Mouse (Mus musculus) megakaryocyte-erythroid progenitor cell, adult 5-6 weeks (primary cell): Measurements from ENCODE around the gene Gm14406. TPM values are rescaled to one million over a fixed set of nuclear protein-coding genes. Genes with fewer than 3 reads are reported as not detected.
"Not testable (repeated sequence)": the region's sequence is repeated elsewhere in the genome, so short reads cannot be mapped to it uniquely, and the experiment has no call there.

Experiments used
- ATAC-seq: replicated peaks from 2 replicates; pipeline ENCODE4 v1.8.0; 2016; ENCODE audit warnings: mild to moderate bottlenecking, inconsistent platforms; ENCODE audit not compliant: severe bottlenecking, poor library complexity, low FRiP score, low TSS enrichment
- total RNA-seq, 2 experiments: library from RNA; stranded (forward) in 1 of 2; stranded (reverse) in 1 of 2; fragments of 200-1000, 215-1000 nt in 1 of 2; fragments of >200 nt in 1 of 2; fragmentation: Nextera tagmentation in 1 of 2; gene quantifications; 2 replicates each; pipeline ENCODE4 v1.2.3; 2014 to 2017

The Gm14406 gene
- total RNA-seq (2014; fragmentation: Nextera tagmentation) (not detected in 2 replicates), total RNA-seq (2017) (0.53 TPM in 1 of 2 replicates, not detected in the other)

- ATAC-seq, result not testable (repeated sequence)
Observed at GRCm38 (mm10) chr2:177577998-177578397, at the start of gene Gm14406. Gene Gm14406, minus strand, starts transcription at chr2:177578210.

GRCm38 (mm10) chr2:177575141-177575540, 2.9 kb downstream of the Gm14406 start:
- not testable (repeated sequence) for ATAC-seq

GRCm38 (mm10) chr2:177559365-177559764, 18.6 kb downstream of the Gm14406 start:
- not testable (repeated sequence) for ATAC-seq

- ATAC-seq, result not testable (repeated sequence)
Observed at GRCm38 (mm10) chr2:177555261-177555660, 22.7 kb downstream of the Gm14406 start.

GRCm38 (mm10) chr2:177537717-177538116, 40.3 kb downstream of the Gm14406 start:
- not testable (repeated sequence) for ATAC-seq

- ATAC-seq, result not testable (repeated sequence)
Observed at GRCm38 (mm10) chr2:177537141-177537540, 40.9 kb downstream of the Gm14406 start.

- no peak for ATAC-seq
Observed at GRCm38 (mm10) chr2:177535876-177536275, 42.1 kb downstream of the Gm14406 start.

- not testable (repeated sequence) for ATAC-seq
Observed at GRCm38 (mm10) chr2:177524171-177524570, 53.8 kb downstream of the Gm14406 start.

- not testable (repeated sequence) for ATAC-seq
Observed at GRCm38 (mm10) chr2:177523674-177524073, 54.3 kb downstream of the Gm14406 start.

GRCm38 (mm10) chr2:177523061-177523460, 54.9 kb downstream of the Gm14406 start:
- no peak for ATAC-seq

GRCm38 (mm10) chr2:177520035-177520434, 58.0 kb downstream of the Gm14406 start:
- no peak for ATAC-seq

Other genes starting within 250 kb of the Gm14406 start
- 4.4 TPM in 1 of 2 replicates, not detected in the other for gene Gm14418, start 179.9 kb downstream of the Gm14406 start, total RNA-seq (2014; fragmentation: Nextera tagmentation)
- 8.0 TPM in 1 of 2 replicates, not detected in the other for gene Gm14418, start 179.9 kb downstream of the Gm14406 start, total RNA-seq (2017)
- 15.2 and 26.9 TPM in 2 replicates for gene Zfp970, start 113.5 kb downstream of the Gm14406 start, total RNA-seq (2014; fragmentation: Nextera tagmentation)
- gene Zfp970, start 113.5 kb downstream of the Gm14406 start, total RNA-seq (2017), result 5.9 and 15.0 TPM in 2 replicates
- gene Gm14403, start 80.0 kb downstream of the Gm14406 start, total RNA-seq (2014; fragmentation: Nextera tagmentation), result 2.3 and 7.8 TPM in 2 replicates
- 14.2 TPM in 1 of 2 replicates, not detected in the other for gene Gm14403, start 80.0 kb downstream of the Gm14406 start, total RNA-seq (2017)
- 2.3 and 4.7 TPM in 2 replicates for gene Gm14322, start 181.1 kb upstream of the Gm14406 start, total RNA-seq (2014; fragmentation: Nextera tagmentation)
- gene Gm14322, start 181.1 kb upstream of the Gm14406 start, total RNA-seq (2017), result 6.1 TPM in 1 of 2 replicates, not detected in the other